Mouse (Mus musculus) liver, embryonic 14.5 days (tissue): ENCODE results near the gene Kcnj14. TPM values are rescaled to one million over a fixed set of nuclear protein-coding genes. Genes with fewer than 3 reads are reported as not detected.
A peak's percentile ranks its signal among the peaks of the same experiment; 100 is the strongest.

Experiments
- ATAC-seq: fragments of 200-750 bp; cut with Nextera tagmentation; 2 replicates; pipeline ENCODE4 v1.8.0; 2017; ENCODE audit warnings: moderate number of reproducible peaks, mild to moderate bottlenecking, moderate library complexity; ENCODE audit not compliant: insufficient read depth
- DNase-seq, 3 experiments: peaks; one replicate each; pipeline ENCODE4 v3.0.0-alpha.2; 2012 to 2013; ENCODE audit warnings: low read depth in 3 of 3, low spot score in 3 of 3
- H3K27ac ChIP-seq: fragments of 300-500 bp; sonication (generic); 2 replicates; pipeline ENCODE4 v1.5.1; 2014; ENCODE audit warnings: moderate library complexity, mild to moderate bottlenecking, control low read depth, inconsistent platforms
- H3K27me3 ChIP-seq: fragments of 300-500 bp; sonication (generic); 2 replicates; pipeline ENCODE4 v1.6.1; 2014; ENCODE audit warnings: mild to moderate bottlenecking, low read length, moderate library complexity; ENCODE audit not compliant: control insufficient read depth, insufficient read depth
- H3K36me3 ChIP-seq: fragments of 300-500 bp; sonication (generic); replicated peaks from 2 replicates; pipeline ENCODE4 v1.6.1; 2014; ENCODE audit warnings: low read depth; ENCODE audit not compliant: control insufficient read depth, insufficient read depth
- H3K4me1 ChIP-seq, 2 experiments: fragments of 200-500 bp in 1 of 2; fragments of 300-500 bp in 1 of 2; sonication (generic) in 1 of 2; replicated peaks; 2 replicates each; pipeline ENCODE4 v1.6.1; 2012 to 2014; ENCODE audit warnings: antibody characterized with exemption in 1 of 2, inconsistent platforms in 1 of 2, low read length in 1 of 2; ENCODE audit not compliant: control insufficient read depth in 2 of 2, insufficient read depth in 2 of 2
- H3K4me2 ChIP-seq: fragments of 300-500 bp; sonication (generic); 2 replicates; pipeline ENCODE4 v1.6.1; 2014; ENCODE audit warnings: low read depth, mild to moderate bottlenecking, control low read depth, moderate library complexity
- H3K4me3 ChIP-seq, 2 experiments: fragments of 200-500 bp in 1 of 2; fragments of 300-500 bp in 1 of 2; sonication (generic) in 1 of 2; 2 replicates each; pipeline ENCODE4 v1.5.1; 2012 to 2014; ENCODE audit warnings: low read depth in 2 of 2, low read length in 2 of 2, mild to moderate bottlenecking in 2 of 2, control low read depth in 1 of 2, inconsistent platforms in 1 of 2, moderate library complexity in 1 of 2; ENCODE audit not compliant: insufficient read depth in 1 of 2
- H3K9ac ChIP-seq: fragments of 300-500 bp; sonication (generic); replicated peaks from 2 replicates; pipeline ENCODE4 v1.6.1; 2014; ENCODE audit warnings: mild to moderate bottlenecking, control low read depth, moderate library complexity
- H3K9me3 ChIP-seq: fragments of 300-500 bp; sonication (generic); 2 replicates; pipeline ENCODE4 v1.6.1; 2016; ENCODE audit warnings: low read length, mixed read lengths; ENCODE audit not compliant: control insufficient read depth
- CTCF ChIP-seq: IDR thresholded peaks from 2 replicates; pipeline ENCODE4 v1.5.1; 2016; ENCODE audit warnings: antibody characterized with exemption, low read depth, control low read depth
- EP300 ChIP-seq: IDR thresholded peaks from 2 replicates; pipeline ENCODE4 v1.6.1; 2016; ENCODE audit warnings: antibody characterized with exemption, low read depth
- WGBS: fragments of 180-500 bp; shearing (Covaris S2); extraction: QIAGEN DNeasy Blood & Tissue Kit; methylation state at CpG from one replicate; pipeline ENCODE4 v1.1.7; 2014; ENCODE audit not compliant: insufficient replicate concordance; 5-methylcytosine and 5-hydroxymethylcytosine counted together
- polyA plus RNA-seq, 2 experiments: library from polyadenylated mRNA; depleted of rRNA in 1 of 2; stranded (reverse) in 1 of 2; unstranded in 1 of 2; fragments of >200 nt; fragmentation: Nextera tagmentation in 1 of 2; extraction: Ambion mirVana in 1 of 2; gene quantifications; 2 replicates each; pipeline versions ENCODE4 v1.2.1 to v1.2.3; 2012 to 2014

Kcnj14 gene
- polyA plus RNA-seq, 2 experiments = 0.06 TPM

DNA sequence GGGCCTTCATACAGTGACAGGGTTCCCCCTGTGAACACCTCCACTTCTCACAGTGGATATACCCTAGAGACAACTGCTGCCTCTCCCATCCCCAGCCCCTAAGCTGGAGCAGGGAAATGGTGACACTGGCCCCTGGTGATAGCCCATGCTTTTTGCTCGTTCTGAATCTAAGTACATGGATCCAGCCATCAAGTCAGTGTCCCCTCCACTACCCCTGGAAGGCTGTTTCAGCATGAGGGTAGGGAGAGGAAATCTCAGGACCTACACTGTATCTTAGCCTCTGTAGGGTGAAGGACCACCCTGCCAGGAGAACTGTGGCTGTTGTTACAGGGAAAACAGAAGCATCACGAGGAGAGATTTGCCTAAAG is 8.6 kb downstream of the Kcnj14 start:
- no peaks in the 10 kb centered on the region for H3K27me3 ChIP-seq
- 48% methylated on average over 2 of the region's 2 CpGs for WGBS
- TF ChIP-seq CTCF = no peak
- TF ChIP-seq EP300 = no peak
- H3K4me1 ChIP-seq = peaks cover 0 to 12% of the 10 kb centered on the region in 2 experiments; a peak in 3 of 4 replicates
- H3K36me3 ChIP-seq = peaks cover 16% of the 10 kb centered on the region
- H3K9ac ChIP-seq = no peak overlapping the region
- H3K4me2 ChIP-seq = no peak overlapping the region
- no peak overlapping the region for H3K27ac ChIP-seq
- no peak for DNase-seq
- H3K9me3 ChIP-seq = no peaks in the 10 kb centered on the region
- ATAC-seq = no peak
- no peak overlapping the region for H3K4me3 ChIP-seq

DNA sequence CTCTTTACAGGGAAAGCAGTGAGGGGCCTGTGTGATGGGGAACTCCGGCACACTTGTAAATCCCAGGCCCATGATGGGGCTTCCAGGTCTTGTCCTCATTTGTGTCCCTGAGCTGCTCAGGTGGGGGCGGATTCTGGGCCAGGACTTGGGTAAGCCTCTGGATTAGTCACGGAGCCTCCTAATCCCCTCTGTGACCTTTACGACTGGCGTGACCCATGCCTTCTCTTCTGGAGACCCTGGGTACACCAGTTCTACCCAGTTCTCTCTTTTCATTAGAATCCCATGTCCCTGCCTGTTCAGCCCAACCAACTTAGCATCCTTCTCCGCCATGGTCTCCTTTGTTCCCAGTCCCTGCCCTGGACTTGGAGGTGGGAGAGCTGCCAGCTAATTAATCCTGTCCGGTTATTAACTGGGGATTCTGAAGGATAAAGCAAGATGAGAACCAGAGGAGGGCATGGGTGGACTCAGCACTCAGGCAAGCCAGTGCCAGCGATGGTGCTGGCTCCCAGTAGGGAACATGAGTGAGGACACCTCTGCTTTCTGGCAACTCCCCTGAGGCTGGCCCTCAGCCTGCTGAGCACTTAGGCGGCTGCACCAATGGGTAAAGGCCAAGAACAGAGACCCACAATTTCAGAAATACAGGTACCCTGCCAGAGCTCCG is 9.1 kb downstream of the Kcnj14 start:
- no peak for DNase-seq
- H3K9ac ChIP-seq = no peak overlapping the region
- H3K27me3 ChIP-seq = no peaks in the 10 kb centered on the region
- no peaks in the 10 kb centered on the region for H3K9me3 ChIP-seq
- 73% methylated on average over 10 of the region's 10 CpGs for WGBS
- no peak for ATAC-seq
- H3K27ac ChIP-seq = no peak overlapping the region
- peaks cover 0 to 12% of the 10 kb centered on the region in 2 experiments; a peak in 3 of 4 replicates for H3K4me1 ChIP-seq
- no peak overlapping the region for H3K4me3 ChIP-seq
- TF ChIP-seq EP300 (no peak), CTCF (no peak)
- H3K36me3 ChIP-seq = peaks cover 21% of the 10 kb centered on the region
- peak overlapping the region; percentile 70 for H3K4me2 ChIP-seq

DNA sequence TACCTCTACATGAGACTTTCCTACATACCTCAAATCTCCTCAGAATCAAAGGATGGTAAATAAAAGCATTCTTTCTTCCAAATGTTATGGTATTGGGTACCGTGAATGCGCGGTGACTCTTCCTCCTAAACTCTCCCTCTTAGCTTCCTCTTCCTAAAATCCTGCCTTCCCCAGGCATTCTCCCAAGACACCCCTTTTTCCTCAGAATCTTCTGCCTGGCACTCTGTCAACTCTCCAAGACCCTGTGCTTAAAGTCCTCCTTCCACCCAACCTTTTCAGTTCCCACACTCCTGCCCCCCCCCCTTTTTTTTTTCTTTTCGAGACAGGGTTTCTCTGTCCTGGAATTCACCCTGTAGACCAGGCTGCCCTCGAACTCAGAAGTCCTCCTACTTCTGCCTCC is 9.7 kb downstream of the Kcnj14 start:
- H3K27ac ChIP-seq = no peak overlapping the region
- DNase-seq = no peak
- peak overlapping the region; percentile 34; the same call in 1 of the 2 replicates for H3K9ac ChIP-seq
- H3K4me1 ChIP-seq = peaks cover 0 to 12% of the 10 kb centered on the region in 2 experiments; a peak in 3 of 4 replicates
- peaks cover 27% of the 10 kb centered on the region for H3K36me3 ChIP-seq
- WGBS = 3% methylated on average over 5 of the region's 5 CpGs
- H3K4me2 ChIP-seq = peak overlapping the region; percentile 70
- no peaks in the 10 kb centered on the region for H3K9me3 ChIP-seq
- TF ChIP-seq EP300 = no peak
- no peak for TF ChIP-seq CTCF
- H3K27me3 ChIP-seq = no peaks in the 10 kb centered on the region
- no peak for ATAC-seq
- H3K4me3 ChIP-seq = peak overlapping the region; percentile 32 to 93

DNA sequence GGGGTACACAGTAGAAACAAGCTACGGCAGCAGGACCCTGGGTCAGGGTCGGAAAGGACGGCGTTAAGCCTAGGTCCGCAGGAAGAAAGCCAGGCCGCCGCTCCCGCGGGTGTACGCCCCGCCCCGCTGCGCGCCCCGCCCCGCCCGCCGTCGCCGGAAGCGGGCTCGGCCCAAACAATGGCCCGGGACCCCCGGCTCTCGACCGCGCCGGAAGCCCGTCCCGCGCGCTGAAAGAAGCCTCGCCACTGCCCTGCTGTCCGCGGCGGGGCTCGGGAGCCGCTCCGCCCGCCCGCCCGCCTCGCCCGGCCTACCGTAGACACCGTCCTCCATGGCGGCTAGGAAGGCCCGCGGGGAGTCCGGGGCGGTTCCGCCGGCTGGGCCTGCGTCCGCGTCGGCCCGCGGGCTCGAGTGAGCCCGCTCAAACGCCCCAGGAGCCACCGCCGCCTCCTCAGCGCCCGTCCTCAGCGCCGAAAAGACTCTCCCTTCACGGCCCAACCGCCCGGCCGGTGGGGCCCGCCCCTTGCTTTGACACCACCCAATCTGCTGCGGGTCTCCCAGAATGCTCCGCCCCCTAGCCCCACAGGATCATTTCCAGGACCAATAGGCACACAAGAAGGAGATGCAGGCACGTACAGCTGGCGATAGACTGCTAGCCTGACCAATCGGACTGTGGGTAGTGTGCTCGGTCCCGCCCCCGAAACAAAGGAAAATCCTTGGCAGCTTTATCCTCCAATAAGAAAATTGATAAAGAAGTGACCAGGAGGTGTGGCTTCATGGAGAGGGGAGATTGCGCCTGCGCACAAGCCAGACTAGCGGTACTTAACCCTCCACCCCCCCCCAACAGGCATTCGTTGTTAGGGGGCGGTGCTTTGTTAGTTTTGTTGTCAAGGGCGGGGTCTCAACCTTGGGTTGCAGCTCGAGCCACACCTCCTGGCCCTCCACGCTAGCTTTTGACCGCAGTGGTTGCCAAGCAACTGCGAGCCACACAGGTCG is 10.5 kb downstream of the Kcnj14 start, which contains the start of gene Cyth2:
Cyth2 (minus strand) TSS at position 795 of the 993 bp plus-strand sequence.
- peak within 1 kb of the TSS; percentile 99 for H3K9ac ChIP-seq
- peak within 1 kb of the TSS; percentile 89 for H3K27ac ChIP-seq
- H3K4me3 ChIP-seq = peak within 1 kb of the TSS; percentile 93 to 97
- H3K27me3 ChIP-seq = no peaks in the 10 kb centered on the region
- peaks cover 34% of the 10 kb centered on the region for H3K36me3 ChIP-seq
- no peaks in the 10 kb centered on the region for H3K9me3 ChIP-seq
- ATAC-seq (peak; percentile 99), DNase-seq (peak; percentile 99)
- H3K4me1 ChIP-seq = peaks cover 0 to 12% of the 10 kb centered on the region in 2 experiments; a peak in 3 of 4 replicates
- peak within 1 kb of the TSS; percentile 82 for H3K4me2 ChIP-seq
- TF ChIP-seq EP300 (no peak), CTCF (0 out of 2 replicates have a peak, but pooled peaks have one; percentile 5)
- WGBS = under 1% methylated on average over 79 of the region's 92 CpGs

DNA sequence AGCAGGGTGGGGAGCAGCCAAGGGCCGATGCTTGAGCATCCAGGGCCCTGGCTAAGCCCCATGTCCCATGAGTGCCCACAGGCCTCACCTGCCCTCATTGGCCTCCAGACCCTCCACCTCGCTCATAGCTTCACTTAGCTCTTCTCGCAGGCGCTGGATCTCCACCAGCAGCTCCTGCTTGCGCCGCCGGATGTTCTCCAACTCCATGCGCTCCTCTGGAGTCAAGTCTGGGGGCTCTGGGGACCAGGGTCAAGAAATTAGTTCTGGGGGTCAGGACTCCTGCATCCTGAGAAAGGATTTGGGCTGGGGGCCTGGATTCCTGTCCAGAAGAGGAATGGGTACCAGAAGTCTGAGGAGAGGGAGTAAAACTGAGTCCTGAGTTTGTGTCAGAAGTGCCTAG is 11.7 kb downstream of the Kcnj14 start:
- TF ChIP-seq CTCF (no peak), EP300 (no peak)
- Histone ChIP-seq H3K9ac (0 out of 2 replicates have a peak overlapping the region, but pooled peaks have one; percentile 1), H3K4me2 (peak overlapping the region; percentile 82), H3K4me3 (peak overlapping the region; percentile 93 to 97; a peak in 3 of 4 replicates), H3K36me3 (peaks cover 44% of the 10 kb centered on the region), H3K27me3 (no peaks in the 10 kb centered on the region), H3K4me1 (peaks cover 0 to 12% of the 10 kb centered on the region in 2 experiments; a peak in 3 of 4 replicates), H3K27ac (no peak overlapping the region), H3K9me3 (no peaks in the 10 kb centered on the region)
- ATAC-seq (no peak), DNase-seq (no peak)
- WGBS = 91% methylated on average over 8 of the region's 8 CpGs
